In the genomic region with DNA sequence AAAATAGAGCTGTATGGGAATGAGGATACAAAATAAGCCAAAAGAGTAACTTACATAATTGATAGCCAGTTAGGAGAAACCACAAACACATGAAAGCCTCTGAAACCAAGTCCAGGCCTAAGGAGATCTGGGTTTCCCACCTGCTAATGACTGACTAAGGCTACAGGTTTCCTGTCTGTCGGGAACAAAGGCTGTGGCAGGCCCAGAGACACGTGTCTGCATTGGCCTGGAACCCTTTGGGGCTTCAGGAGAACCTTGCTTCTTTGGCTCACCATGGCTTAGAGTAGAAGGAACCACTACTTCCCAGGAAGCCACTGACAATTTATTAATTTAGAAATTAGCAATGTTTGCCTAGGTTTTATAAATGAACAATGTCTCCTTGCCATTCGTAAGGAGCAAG, we compare ENCODE assay signal across 25 mouse cellular contexts. TPM values are rescaled to one million over a fixed set of nuclear protein-coding genes. Genes with fewer than 3 reads are reported as not detected.
"Had no signal": no experiment of that assay in that cellular context is flagged by ENCODE, and none has a peak within 500 bp of the region (broad histone marks: within the 10 kb centered on the region; RNA-seq: fewer than 3 reads in every experiment).

No protein-coding gene starts in this region.

- H3K4me3 ChIP-seq: forebrain, embryonic 15.5 days; heart, adult 2 months; heart, embryonic 13.5 days; heart, embryonic 15.5 days; hindbrain, embryonic 13.5 days; hindbrain, embryonic 15.5 days; left cerebral cortex, adult 2 months; limb, embryonic 13.5 days; limb, embryonic 15.5 days; liver, embryonic 12.5 days had no signal

- H3K36me3 ChIP-seq: forebrain, embryonic 15.5 days; heart, embryonic 13.5 days; heart, embryonic 15.5 days; hindbrain, embryonic 13.5 days; hindbrain, embryonic 15.5 days; limb, embryonic 13.5 days; limb, embryonic 15.5 days; liver, embryonic 12.5 days had no signal

- H3K4me1 ChIP-seq: forebrain, embryonic 15.5 days; heart, embryonic 13.5 days; hindbrain, embryonic 13.5 days; hindbrain, embryonic 15.5 days; limb, embryonic 13.5 days; limb, embryonic 15.5 days had no signal

- H3K4me2 ChIP-seq: forebrain, embryonic 15.5 days; heart, embryonic 11.5 days; heart, embryonic 13.5 days; heart, embryonic 15.5 days; hindbrain, embryonic 13.5 days; hindbrain, embryonic 15.5 days; limb, embryonic 13.5 days; limb, embryonic 15.5 days; liver, embryonic 12.5 days had no signal

- H3K9ac ChIP-seq: forebrain, embryonic 15.5 days; forebrain, postnatal 0 days; heart, embryonic 13.5 days; heart, embryonic 15.5 days; hindbrain, embryonic 13.5 days; hindbrain, embryonic 15.5 days; limb, embryonic 13.5 days; limb, embryonic 15.5 days; liver, embryonic 12.5 days; liver, embryonic 14.5 days had no signal

- ATAC-seq: forebrain, embryonic 15.5 days; forebrain, postnatal 0 days; intestine, embryonic 16.5 days; liver, embryonic 12.5 days had no signal

- H3K27ac ChIP-seq: forebrain, embryonic 15.5 days; heart, adult 2 months; heart, embryonic 13.5 days; heart, embryonic 15.5 days; hindbrain, embryonic 13.5 days; hindbrain, embryonic 15.5 days; hindbrain, postnatal 0 days; left cerebral cortex, adult 2 months; limb, embryonic 13.5 days; limb, embryonic 15.5 days; liver, embryonic 12.5 days; liver, embryonic 14.5 days had no signal

- H3K27me3 ChIP-seq: forebrain, embryonic 15.5 days; heart, embryonic 13.5 days; heart, embryonic 15.5 days; hindbrain, embryonic 13.5 days; hindbrain, embryonic 15.5 days; limb, embryonic 13.5 days; limb, embryonic 15.5 days; liver, embryonic 12.5 days had no signal

- DNase-seq: forebrain, postnatal 0 days; gastrocnemius, postnatal 14 days; gastrocnemius, postnatal 36 days; heart, adult 11 months; heart, adult 2 months; heart, postnatal 14 days; heart, postnatal 36 days; layer of hippocampus, adult 9-11 months; layer of hippocampus, postnatal 36 days; left cerebral cortex, postnatal 4 days had no signal

- H3K9me3 ChIP-seq: forebrain, embryonic 15.5 days; heart, embryonic 13.5 days; heart, embryonic 15.5 days; hindbrain, embryonic 13.5 days; hindbrain, embryonic 15.5 days; limb, embryonic 13.5 days; limb, embryonic 15.5 days; liver, embryonic 12.5 days had no signal

RNA-seq across cellular contexts. Expression of a gene that starts 22.0 kb away (rescaled TPM):
- total RNA-seq: hematopoietic stem cell, adult 5-6 weeks had no signal
- polyA plus RNA-seq: forebrain, embryonic 15.5 days; heart, embryonic 11.5 days; heart, embryonic 13.5 days; hindbrain, embryonic 11.5 days; limb, embryonic 13.5 days; liver, embryonic 12.5 days; liver, embryonic 14.5 days had no signal
